Mouse (Mus musculus): Measurements from ENCODE around the gene Elane.

DNA sequence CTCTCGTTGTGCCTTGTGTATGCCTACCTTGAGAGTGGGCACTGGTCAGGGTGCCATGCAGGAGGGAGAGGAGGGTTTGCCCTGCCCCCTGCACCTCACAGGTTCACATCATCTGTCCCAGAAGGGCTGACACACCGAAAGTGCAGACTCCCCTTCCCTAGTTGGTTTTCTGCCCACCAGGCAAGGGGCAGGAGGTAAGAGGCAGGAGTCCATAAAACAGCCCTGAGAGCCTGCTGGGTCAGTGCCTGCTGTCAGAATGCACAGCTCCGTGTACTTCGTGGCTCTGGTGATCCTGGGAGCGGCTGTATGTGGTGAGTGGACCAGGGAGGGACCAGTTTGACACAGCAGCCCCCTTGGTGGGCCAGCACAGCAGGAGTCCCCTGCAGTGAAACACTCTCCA, 4.6 kb downstream of the Elane start, which contains the start of gene Cfd:
- TF ChIP-seq CTCF (IDR thresholded peaks at IDR 0.05; ENCODE audit: low read depth), result no peak
- TF ChIP-seq EP300 (IDR thresholded peaks at IDR 0.05; ENCODE audit: low read depth), result no peak

Data from liver, postnatal 0 days (tissue).